Mouse (Mus musculus) gonadal fat pad, adult 2 months (tissue): Measurements from ENCODE around the gene Sipa1l3. TPM values are rescaled to one million over a fixed set of nuclear protein-coding genes. Genes with fewer than 3 reads are reported as not detected.

Experiments used
- DNase-seq: peaks from one replicate; pipeline ENCODE4 v3.0.0-alpha.2; 2012; ENCODE audit warnings: low read depth
- polyA plus RNA-seq: library from polyadenylated mRNA; depleted of rRNA; stranded (reverse); fragments of >200 nt; gene quantifications from 2 replicates; pipeline ENCODE4 v1.2.3, GENCODE M21; 2012

Sipa1l3 gene
- polyA plus RNA-seq, 1 experiment = 37.4 TPM

GRCm38 (mm10) chr7:29480183-29480582, 38.3 kb downstream of the Sipa1l3 start:
- no peak for DNase-seq

GRCm38 (mm10) chr7:29475005-29475404, 43.4 kb downstream of the Sipa1l3 start:
- no peak for DNase-seq

DNA sequence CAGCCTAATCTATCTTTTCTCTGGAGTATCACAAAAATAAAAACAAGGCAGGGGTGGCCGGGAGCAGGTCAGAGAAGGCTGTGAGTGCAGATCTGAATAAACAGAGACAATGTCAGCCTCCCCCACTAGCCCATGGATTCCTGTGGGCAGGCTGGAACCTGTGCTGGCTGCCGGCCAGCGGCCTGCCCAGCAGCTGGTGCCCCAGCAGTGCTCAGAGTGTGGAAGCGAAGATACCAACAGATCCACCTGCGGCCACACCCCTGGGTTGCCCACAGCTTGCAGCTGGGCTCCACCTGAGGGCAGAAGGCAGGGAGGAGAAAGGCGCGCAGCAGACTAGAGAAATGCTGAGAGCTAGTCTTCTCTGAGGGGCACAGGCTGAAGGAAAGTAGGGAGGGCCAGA, 47.1 kb downstream of the Sipa1l3 start:
- DNase-seq = no peak

GRCm38 (mm10) chr7:29469602-29470344, 48.7 kb downstream of the Sipa1l3 start:
- peak; percentile 77 for DNase-seq

DNA sequence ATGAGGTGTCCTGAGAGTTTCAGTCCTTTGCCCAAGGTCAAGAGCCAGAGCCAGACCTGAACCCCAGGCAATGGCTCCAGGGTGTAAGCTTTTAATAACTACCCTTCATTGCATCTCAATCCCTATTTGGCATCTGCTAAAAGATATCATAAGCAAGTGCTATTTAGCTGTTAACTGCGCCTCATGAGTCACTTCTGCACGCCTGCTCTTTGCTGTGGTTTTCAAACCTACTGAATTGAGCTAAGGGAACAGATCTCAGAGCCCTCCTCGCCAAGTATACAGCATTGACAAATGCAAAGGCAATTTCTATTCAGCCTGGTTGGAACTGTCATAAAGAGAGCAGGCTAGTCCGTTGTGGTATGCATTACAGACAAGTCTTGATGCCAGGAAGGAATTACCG, 49.8 kb downstream of the Sipa1l3 start:
- no peak for DNase-seq

GRCm38 (mm10) chr7:29466585-29466984, 51.9 kb downstream of the Sipa1l3 start:
- no peak for DNase-seq

- DNase-seq = no peak
Measured at GRCm38 (mm10) chr7:29465736-29466135, 52.7 kb downstream of the Sipa1l3 start.

- no peak for DNase-seq
Measured at GRCm38 (mm10) chr7:29462820-29463219, 55.6 kb downstream of the Sipa1l3 start.

DNA sequence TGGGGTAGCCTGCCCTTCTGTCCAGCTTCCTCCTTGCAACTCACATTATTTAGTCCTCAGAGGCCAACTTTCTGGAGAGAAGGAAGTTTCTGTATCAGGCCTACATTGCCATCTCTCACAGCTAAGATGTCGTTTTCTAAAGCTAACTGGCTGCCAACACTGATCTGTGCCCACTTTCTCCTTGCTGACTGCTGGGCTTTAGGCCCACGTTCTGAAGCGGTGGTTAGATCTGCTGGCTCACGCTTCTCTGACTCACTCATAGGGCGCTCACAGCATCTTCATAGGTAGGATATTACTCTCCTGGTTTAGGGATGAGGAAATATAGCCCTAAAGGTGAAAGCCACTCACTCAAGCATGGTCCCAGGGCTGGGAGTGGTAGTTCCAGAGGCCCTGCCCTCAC, 56.3 kb downstream of the Sipa1l3 start:
- no peak for DNase-seq

DNA sequence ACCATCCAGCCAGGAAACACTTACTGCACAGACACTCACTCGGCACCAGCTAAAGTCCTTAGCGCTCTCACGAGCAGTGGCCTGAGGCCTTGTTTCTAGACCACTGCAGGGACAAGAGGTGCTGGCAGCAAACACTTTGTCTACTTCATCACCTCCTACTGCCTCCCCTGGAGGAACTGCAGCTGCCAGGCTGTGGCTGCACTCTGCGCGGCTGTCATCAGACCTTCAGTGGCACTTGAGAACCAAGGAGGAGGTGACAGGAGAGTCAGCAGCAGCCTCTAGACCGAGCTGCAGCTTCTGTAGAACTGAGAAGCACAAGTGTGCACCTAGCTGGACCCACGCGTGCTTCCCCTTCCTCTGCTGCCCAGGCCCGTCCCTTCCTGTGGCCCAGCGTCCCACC, 56.9 kb downstream of the Sipa1l3 start:
- DNase-seq = no peak

- no peak for DNase-seq
Measured at GRCm38 (mm10) chr7:29458889-29459740, 59.3 kb downstream of the Sipa1l3 start.

DNA sequence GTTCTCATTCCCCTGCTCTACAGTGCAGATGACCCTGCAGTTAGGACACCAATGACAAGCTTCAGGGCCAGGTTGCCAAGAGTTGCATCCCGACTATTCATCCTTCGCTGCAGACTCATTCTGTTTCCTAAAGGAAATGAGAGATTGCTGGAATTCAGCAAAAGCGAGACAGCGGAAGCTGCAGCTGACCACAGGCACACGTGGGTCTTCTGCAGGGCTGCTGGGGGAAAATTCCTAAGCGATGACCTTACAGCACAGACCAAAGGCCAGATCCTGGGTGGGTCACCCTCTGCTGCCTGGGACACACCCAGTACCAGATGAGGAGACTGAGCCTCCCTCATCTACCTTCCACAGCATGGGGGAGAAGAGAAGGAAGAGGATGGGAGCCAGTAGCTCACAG, 60.7 kb downstream of the Sipa1l3 start:
- DNase-seq = no peak

DNA sequence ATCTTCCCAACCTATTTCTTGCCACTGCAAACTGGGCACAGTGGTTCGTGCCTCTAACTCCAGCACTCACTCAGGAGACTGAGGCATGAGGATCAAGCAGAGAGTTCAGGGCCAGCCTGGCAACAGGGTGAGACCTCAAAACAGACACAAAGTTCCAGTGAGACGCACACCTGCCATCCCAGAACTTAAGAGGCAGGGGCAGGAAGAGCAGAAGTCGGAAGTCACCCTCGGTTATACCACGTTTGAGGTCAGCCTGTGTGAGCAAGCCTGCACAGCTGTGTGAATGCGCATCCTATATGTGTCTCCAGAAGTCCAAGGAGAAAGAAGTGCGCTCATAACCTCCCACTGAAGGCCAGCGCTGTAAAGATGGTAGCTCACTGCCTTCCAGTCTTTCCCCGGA, 61.7 kb downstream of the Sipa1l3 start:
- no peak for DNase-seq

DNA sequence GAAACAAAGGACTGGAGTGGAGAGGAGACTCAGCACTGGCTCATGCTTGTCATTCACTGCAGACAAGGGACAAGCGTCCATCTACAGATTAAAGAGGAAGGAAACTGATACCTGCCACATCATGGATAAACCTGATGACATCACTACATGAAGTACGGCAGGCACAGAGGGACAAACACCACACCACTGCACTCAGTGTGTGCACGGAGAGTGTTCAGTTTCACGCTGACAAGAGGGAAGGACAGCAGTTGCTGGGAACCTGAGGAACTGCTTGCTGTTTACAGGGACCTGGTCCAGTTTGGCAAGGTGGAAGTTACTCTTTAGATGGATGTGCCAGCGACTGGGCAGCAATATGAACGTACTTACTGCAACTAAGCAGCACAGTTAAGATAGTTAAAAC, 62.9 kb downstream of the Sipa1l3 start:
- DNase-seq = no peak

DNA sequence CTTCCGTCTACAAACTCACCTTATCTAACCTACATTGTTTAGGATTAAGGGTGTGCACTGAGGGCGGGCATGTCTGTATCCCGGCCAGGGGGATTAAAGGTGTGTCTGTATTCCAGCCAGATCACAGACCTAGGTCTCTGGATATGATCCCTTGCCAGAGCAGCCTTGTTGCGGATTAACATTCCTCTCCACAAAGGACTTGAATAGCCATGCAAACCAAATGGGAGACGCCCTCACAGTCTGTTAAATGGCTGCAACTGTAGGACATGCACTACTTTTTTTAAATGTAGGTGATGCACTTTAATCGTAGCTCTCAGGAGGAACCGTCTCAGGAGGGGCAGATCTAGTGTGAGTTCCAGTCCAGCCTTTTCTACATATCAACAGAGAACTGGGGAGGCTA, 63.5 kb downstream of the Sipa1l3 start:
- DNase-seq = no peak

GRCm38 (mm10) chr7:29452991-29453741, 65.3 kb downstream of the Sipa1l3 start:
- DNase-seq = no peak

DNA sequence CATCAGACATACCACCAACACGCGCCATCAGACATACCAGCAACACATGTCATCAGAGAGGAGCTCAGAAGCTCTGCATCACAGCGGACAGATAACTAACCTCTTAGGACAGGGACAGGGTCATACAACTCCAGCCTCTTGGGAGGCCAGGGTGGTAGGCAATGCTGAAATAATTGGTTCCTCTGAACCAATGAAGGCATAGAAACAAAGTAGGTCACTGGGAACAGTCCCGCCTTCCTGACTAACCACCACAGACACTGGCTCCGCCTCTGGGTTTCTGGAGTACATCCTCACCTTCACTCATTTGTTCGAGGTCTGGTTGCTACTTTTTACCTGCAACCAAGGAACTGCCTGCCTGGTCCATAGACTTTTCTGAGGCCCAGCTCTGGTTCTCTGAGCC, 66.1 kb downstream of the Sipa1l3 start:
- DNase-seq = no peak

DNA sequence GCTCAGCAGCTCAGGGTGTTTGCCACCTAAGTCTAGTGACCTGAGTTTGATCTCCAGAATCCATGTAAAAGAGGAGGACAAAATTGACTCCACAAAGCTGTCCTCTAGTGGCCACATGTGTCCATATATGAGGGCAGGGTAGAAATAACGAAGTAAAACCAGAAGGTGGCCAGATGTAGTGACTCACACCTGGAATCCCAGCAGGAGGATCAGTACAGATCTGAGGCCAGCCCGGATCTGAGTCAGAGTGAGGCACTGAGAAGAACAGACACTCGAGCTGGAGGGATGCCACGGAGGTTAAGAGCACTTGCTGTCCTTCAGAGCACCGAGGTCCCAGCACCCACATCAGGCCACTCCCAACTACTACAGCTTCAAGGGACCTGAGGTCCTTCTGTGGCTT, 68.3 kb downstream of the Sipa1l3 start:
- no peak for DNase-seq

DNA sequence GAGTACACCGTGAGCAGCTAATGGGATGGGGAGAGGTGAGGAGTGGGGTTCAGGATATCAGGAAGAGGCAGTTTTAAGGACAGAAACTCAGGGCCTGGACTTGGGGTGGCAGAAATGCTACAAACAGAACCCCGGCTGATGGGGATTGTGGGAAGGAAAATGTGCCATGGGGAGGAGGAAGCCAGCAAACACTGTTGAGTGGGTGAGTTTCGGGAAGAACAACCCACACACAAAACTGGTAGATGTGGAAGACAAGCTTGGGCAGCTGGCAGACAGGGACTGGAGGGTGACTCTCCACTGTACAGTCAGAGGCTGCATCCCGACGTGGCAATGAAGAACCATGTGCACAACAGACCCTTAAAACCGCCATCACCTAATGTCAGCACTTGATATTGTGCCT, 69.6 kb downstream of the Sipa1l3 start:
- DNase-seq = no peak

DNA sequence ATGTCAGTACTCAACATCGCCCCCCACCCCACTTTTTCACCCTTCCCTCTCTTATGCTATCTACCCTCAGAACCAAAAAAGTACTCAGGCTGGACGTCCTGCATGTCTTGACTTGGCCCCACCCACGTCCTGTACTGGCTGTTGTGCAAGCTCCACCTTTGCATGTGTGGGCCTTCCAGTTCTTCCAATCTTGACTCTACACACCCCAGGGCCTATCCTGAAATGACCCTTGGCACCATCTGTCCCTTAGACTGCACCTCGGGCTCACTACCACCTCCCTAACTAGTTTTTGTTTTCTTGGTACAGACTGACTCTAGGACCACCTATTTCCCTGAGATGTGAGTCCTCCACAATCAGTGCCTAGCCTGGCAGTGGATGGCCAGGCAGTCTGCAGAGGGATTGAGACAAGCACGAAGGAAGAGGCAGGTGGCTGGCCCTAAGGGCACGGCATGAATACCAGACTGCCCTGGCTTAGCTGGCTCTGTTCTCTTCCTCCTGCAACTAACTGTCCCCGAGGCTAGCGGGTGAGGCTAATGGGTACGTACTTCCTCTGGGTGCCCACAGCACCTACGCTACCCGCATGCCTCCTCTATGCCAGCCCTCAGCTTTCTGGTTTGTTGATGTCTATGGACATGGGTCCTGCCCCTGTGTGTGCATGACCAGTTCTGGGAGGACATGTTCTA, 71.2 kb downstream of the Sipa1l3 start:
- peak; percentile 87 for DNase-seq

GRCm38 (mm10) chr7:29446156-29446555, 72.3 kb downstream of the Sipa1l3 start:
- no peak for DNase-seq

GRCm38 (mm10) chr7:29444527-29444926, 73.9 kb downstream of the Sipa1l3 start:
- no peak for DNase-seq
